Mouse (Mus musculus): ENCODE data around the gene Ttc36.

DNA sequence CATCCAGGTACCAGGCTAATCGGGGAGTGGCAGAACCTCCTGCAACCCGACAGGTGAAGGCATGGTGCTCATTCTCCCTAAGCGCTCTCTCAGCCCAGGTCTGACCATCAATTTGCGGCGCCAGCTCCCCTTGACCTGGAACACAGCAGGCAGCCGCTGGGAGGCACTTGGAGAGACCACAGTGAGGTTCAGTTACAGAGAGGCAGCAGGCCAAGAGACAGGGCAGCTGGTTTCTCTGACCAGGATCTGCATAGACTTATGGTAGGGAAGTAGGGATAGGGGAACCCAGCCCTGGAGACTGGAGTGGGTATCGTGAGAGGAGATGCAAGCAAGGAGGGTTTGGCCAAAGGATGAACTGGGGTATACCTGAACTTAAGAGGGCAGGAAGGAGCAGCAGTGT is 4.6 kb downstream of the Ttc36 start:
- TF ChIP-seq CTCF (IDR thresholded peaks at IDR 0.05; ENCODE audit: extremely low read depth, insufficient read depth, insufficient read length, insufficient replicate concordance) (no peak), POLR2A (IDR thresholded peaks at IDR 0.05; ENCODE audit: low read depth, low read length) (no peak)
